Mouse (Mus musculus) megakaryocyte, embryonic 14.5 days (primary cell): ENCODE measurements at regions not wholly inside any gene's neighbourhood (a gene's known extent, or its start where the extent isn't known, plus 50 kb on each side); places are given as distances from the start of the nearest gene placed in this dataset.

Experiments used
- FLI1 ChIP-seq: IDR thresholded peaks from 2 replicates; pipeline ENCODE4 v1.6.1; 2012; ENCODE audit warnings: low read length, inconsistent platforms, mixed read lengths
- GATA1 ChIP-seq: IDR thresholded peaks from 3 replicates; pipeline ENCODE4 v1.6.1; 2012; ENCODE audit warnings: mixed read lengths, low read length, inconsistent platforms, borderline replicate concordance

DNA sequence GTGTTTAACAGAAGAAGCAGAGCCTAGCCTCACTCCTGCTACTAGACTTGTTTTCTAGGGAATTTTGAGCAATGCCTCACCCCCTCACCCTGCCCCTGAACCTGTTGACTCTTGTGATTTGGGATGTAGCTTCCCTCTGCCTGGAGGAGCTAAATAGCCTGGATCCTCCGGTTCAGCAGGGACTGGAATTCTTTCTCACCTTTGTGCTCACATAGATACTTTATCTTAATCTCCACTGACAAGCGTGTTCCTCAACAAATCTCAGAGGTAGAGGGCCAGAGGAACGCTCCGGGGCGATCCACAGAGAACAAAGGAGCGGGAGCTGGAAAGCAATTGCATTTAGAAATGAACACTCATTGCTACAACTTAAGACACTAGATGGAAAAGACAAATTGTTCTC lies 85.6 kb upstream of the Usp25 start:
- TF ChIP-seq GATA1 = no peak
- TF ChIP-seq FLI1 = no peak
